Comparison of ENCODE assay signal across 8 mouse cellular contexts in the genomic region with DNA sequence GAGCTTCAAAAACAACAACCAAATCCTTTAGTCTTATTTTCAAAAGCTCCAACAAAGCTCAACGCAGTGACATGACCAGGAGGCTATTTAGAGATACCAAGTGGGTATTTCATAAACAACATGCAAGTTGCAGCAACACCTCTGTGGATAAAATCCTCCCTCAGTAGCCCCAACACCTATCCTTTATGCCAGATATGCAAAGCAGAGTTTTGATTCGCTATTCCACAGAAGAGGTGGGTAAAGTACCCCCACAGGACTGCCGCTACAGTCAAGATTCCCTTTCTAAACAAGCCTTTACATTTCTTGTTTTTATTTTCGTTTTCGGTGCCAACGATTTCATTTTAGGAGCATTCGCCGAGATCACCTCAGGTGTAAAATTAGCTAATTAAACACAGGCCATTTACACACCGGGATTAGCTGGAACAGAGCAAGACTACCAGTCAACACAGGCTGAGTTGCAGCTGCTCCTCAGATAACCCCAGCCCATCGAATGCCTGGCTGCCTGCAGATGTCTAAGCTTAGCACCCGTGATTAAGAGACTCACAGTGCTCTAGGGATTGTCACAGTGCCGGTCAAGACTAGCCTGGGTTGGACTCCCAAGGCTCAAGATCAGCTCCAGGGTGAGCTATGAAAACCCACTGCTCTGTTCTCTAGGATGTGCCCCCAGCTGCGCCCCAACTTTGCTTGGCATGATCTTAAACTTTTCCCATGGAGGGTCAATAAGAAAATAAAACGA. TPM values are rescaled to one million over a fixed set of nuclear protein-coding genes. Genes with fewer than 3 reads are reported as not detected.
DNase-seq lines count a peak whose midpoint lies in the region; ATAC-seq and TF ChIP-seq lines count a peak whose summit lies in the region.
"Had no signal": no experiment of that assay in that cellular context is flagged by ENCODE, and none has a peak within 500 bp of the region (broad histone marks: within the 10 kb centered on the region; RNA-seq: fewer than 3 reads in every experiment).

No protein-coding gene starts in this region.

- intact Hi-C loops in left cerebral cortex, postnatal 14 days (cut with DNase I): loop anchor here (5.0 to 10.0 kb wide), 2 partner anchors 87 to 195 kb away; no protein-coding TSS in a partner anchor

- peak overlapping the region; percentile 97 for H3K4me2 ChIP-seq in embryonic facial prominence, embryonic 12.5 days (replicated peaks)
- H3K4me2 ChIP-seq in hindbrain, postnatal 0 days (ENCODE audit: low read depth, low read length): peak overlapping the region; percentile 82
- peak overlapping the region; percentile 89 for H3K4me2 ChIP-seq in neural tube, embryonic 11.5 days (ENCODE audit: low read depth)

- peak overlapping the region; percentile 58 for H3K4me3 ChIP-seq in embryonic facial prominence, embryonic 12.5 days
- H3K4me3 ChIP-seq in hindbrain, postnatal 0 days (ENCODE audit: low read length): peak overlapping the region; percentile 65
- H3K4me3 ChIP-seq in neural tube, embryonic 11.5 days (ENCODE audit: low read depth, low read length): peak overlapping the region; percentile 58
- H3K4me3 ChIP-seq: myocyte had no signal

- peak; percentile 32; the same call in 1 of the 2 replicates for ATAC-seq in embryonic facial prominence, embryonic 12.5 days (ENCODE audit: insufficient number of reproducible peaks, insufficient read depth, low FRiP score, low TSS enrichment)
- peak; percentile 60 for ATAC-seq in hindbrain, postnatal 0 days
- ATAC-seq in neural tube, embryonic 11.5 days (ENCODE audit: insufficient read depth, low FRiP score, low TSS enrichment): peak; percentile 33; the same call in 1 of the 2 replicates

- H3K9me3 ChIP-seq in embryonic facial prominence, embryonic 12.5 days: no peaks in the 10 kb centered on the region
- H3K9me3 ChIP-seq in hindbrain, postnatal 0 days (ENCODE audit: low read length): no peaks in the 10 kb centered on the region
- H3K9me3 ChIP-seq in neural tube, embryonic 11.5 days (ENCODE audit: control insufficient read depth, low read length): no peaks in the 10 kb centered on the region

- no peak overlapping the region for H3K27ac ChIP-seq in embryonic facial prominence, embryonic 12.5 days
- peak overlapping the region; percentile 74 for H3K27ac ChIP-seq in hindbrain, postnatal 0 days
- no peak overlapping the region for H3K27ac ChIP-seq in neural tube, embryonic 11.5 days (ENCODE audit: low read depth, low read length)

- peaks cover 23% of the 10 kb centered on the region for H3K27me3 ChIP-seq in embryonic facial prominence, embryonic 12.5 days
- H3K27me3 ChIP-seq in hindbrain, postnatal 0 days (ENCODE audit: insufficient read depth, low read length): no peaks in the 10 kb centered on the region
- 0 out of 2 replicates have a peak, but pooled peaks cover 9% of the 10 kb centered on the region for H3K27me3 ChIP-seq in neural tube, embryonic 11.5 days (ENCODE audit: control insufficient read depth, insufficient read depth, low read length)

- peak overlapping the region; percentile 54 for H3K9ac ChIP-seq in embryonic facial prominence, embryonic 12.5 days
- peak overlapping the region; percentile 58 for H3K9ac ChIP-seq in hindbrain, postnatal 0 days (replicated peaks; ENCODE audit: low read length)
- H3K9ac ChIP-seq in neural tube, embryonic 11.5 days (ENCODE audit: low read length): peak overlapping the region; percentile 59

- H3K4me1 ChIP-seq in embryonic facial prominence, embryonic 12.5 days: peaks cover 8% of the 10 kb centered on the region; the same call in 1 of the 2 replicates
- H3K4me1 ChIP-seq in hindbrain, postnatal 0 days (ENCODE audit: insufficient read depth, low read length): no peaks in the 10 kb centered on the region
- peaks cover 3% of the 10 kb centered on the region; the same call in 1 of the 2 replicates for H3K4me1 ChIP-seq in neural tube, embryonic 11.5 days (ENCODE audit: control insufficient read depth, insufficient read depth, low read length)

- H3K36me3 ChIP-seq in embryonic facial prominence, embryonic 12.5 days: no peaks in the 10 kb centered on the region
- H3K36me3 ChIP-seq in hindbrain, postnatal 0 days (ENCODE audit: insufficient read depth, low read length): no peaks in the 10 kb centered on the region
- no peaks in the 10 kb centered on the region for H3K36me3 ChIP-seq in neural tube, embryonic 11.5 days (ENCODE audit: control insufficient read depth, insufficient read depth, low read length)

- DNase-seq in left cerebral cortex, postnatal 14 days (ENCODE audit: low spot score in 2 of 2): peak; percentile 23 to 30
- DNase-seq in left cerebral cortex, adult 8-10 months (ENCODE audit: low spot score in 2 of 2): no peak
- DNase-seq in hindbrain, postnatal 0 days (ENCODE audit: low spot score): peak; percentile 58
- no peak for DNase-seq in neural tube, embryonic 11.5 days (ENCODE audit: low spot score)
- no peak for DNase-seq in layer of hippocampus, postnatal 14 days (ENCODE audit: low spot score in 2 of 2)
- no peak for DNase-seq in Muller cell, postnatal 12 days (ENCODE audit: inconsistent ontology term)

- 17% methylated on average over 14 of the region's 14 CpGs for WGBS in embryonic facial prominence, embryonic 12.5 days
- 13% methylated on average over 14 of the region's 14 CpGs for WGBS in hindbrain, postnatal 0 days
- WGBS in neural tube, embryonic 11.5 days: 20% methylated on average over 14 of the region's 14 CpGs

- no peak for TF ChIP-seq CTCF in hindbrain, postnatal 0 days (IDR thresholded peaks at IDR 0.05; ENCODE audit: low read depth)

RNA-seq across cellular contexts. Expression of a gene that starts 0.9 kb away (rescaled TPM):
- total RNA-seq in left cerebral cortex, postnatal 14 days (2021): 100 to 1,000 TPM; 216 to 220 TPM
- 100 to 1,000 TPM; 276 to 350 (median 321) TPM for total RNA-seq in left cerebral cortex, adult 8-10 months (2022)
- polyA plus RNA-seq in embryonic facial prominence, embryonic 12.5 days (2016; fragmentation: Nextera tagmentation; extraction: Ambion mirVana): 0.67 TPM in 2 replicates
- 21.4 and 29.6 TPM in 2 replicates for total RNA-seq in hindbrain, postnatal 0 days (2014; rRNA removed)
- 5.0 and 5.2 TPM in 2 replicates for polyA plus RNA-seq in hindbrain, postnatal 0 days (2015; fragmentation: Nextera tagmentation; extraction: Ambion mirVana)
- polyA plus RNA-seq in neural tube, embryonic 11.5 days (2014; fragmentation: Nextera tagmentation; extraction: Ambion mirVana): 0.91 and 0.99 TPM in 2 replicates
- total RNA-seq in layer of hippocampus, postnatal 14 days (2021): 100 to 1,000 TPM; 281 to 295 TPM

Comparison
In these comparisons a context has a peak if more than half of its experiments do, and no peak if none do; other contexts are left out.
1. DNase-seq: peak in left cerebral cortex, postnatal 14 days (2 of 2) and hindbrain, postnatal 0 days (single experiment); none in left cerebral cortex, adult 8-10 months (0 of 2), neural tube, embryonic 11.5 days (single experiment), layer of hippocampus, postnatal 14 days (0 of 2) and Muller cell, postnatal 12 days (single experiment).
2. Peak in every context shown above with its lines, with median percentiles within 50 percentile points of each other: ATAC-seq, H3K4me2 ChIP-seq, H3K4me3 ChIP-seq and H3K9ac ChIP-seq.